Mouse (Mus musculus) thymus, adult 2 months (tissue): ENCODE data around the gene Hist1h4k. TPM values are rescaled to one million over a fixed set of nuclear protein-coding genes. Genes with fewer than 3 reads are reported as not detected.
A peak's percentile ranks its signal among the peaks of the same experiment; 100 is the strongest.
"Not testable (repeated sequence)": the region's sequence is repeated elsewhere in the genome, so short reads cannot be mapped to it uniquely, and the experiment has no call there.

Experiments used
- DNase-seq: peaks from one replicate; pipeline ENCODE4 v3.0.0; 2021
- H3K27ac ChIP-seq: fragments of 200-500 bp; 2 replicates; pipeline ENCODE4 v1.5.1; 2012; ENCODE audit warnings: low read length, control low read depth; ENCODE audit not compliant: control insufficient read depth, insufficient read depth
- H3K27me3 ChIP-seq: fragments of 200-500 bp; 2 replicates; pipeline ENCODE4 v1.6.1; 2012; ENCODE audit warnings: mild to moderate bottlenecking, low read length, moderate library complexity, mixed read lengths; ENCODE audit not compliant: control insufficient read depth, insufficient read depth
- H3K36me3 ChIP-seq: fragments of 200-500 bp; 2 replicates; pipeline ENCODE4 v1.6.1; 2012; ENCODE audit warnings: mild to moderate bottlenecking, low read length, moderate library complexity; ENCODE audit not compliant: control insufficient read depth, insufficient read depth
- H3K4me1 ChIP-seq: fragments of 200-500 bp; replicated peaks from 2 replicates; pipeline ENCODE4 v1.6.1; 2012; ENCODE audit warnings: low read length; ENCODE audit not compliant: control insufficient read depth, insufficient read depth
- H3K4me3 ChIP-seq: fragments of 200-500 bp; 2 replicates; pipeline ENCODE4 v1.5.1; 2012; ENCODE audit warnings: mild to moderate bottlenecking, low read length, control low read depth, moderate library complexity; ENCODE audit not compliant: control insufficient read depth, insufficient read depth
- CTCF ChIP-seq: fragments of 200-500 bp; IDR thresholded peaks from 2 replicates; pipeline ENCODE4 v1.5.1; 2012; ENCODE audit warnings: mild to moderate bottlenecking, control low read depth, low read length, moderate library complexity, borderline replicate concordance; ENCODE audit not compliant: control insufficient read depth, poor library complexity, insufficient read depth; ENCODE audit errors: extremely low read depth
- POLR2A ChIP-seq: fragments of 200-500 bp; IDR thresholded peaks from 2 replicates; pipeline ENCODE4 v1.6.1; 2012; ENCODE audit warnings: mild to moderate bottlenecking, low read length, control low read depth, moderate library complexity; ENCODE audit not compliant: control insufficient read depth, poor library complexity, insufficient read depth; ENCODE audit errors: extremely low read depth
- WGBS: fragments of 180-500 bp; shearing (Covaris S2); methylation state at CpG from one replicate; pipeline ENCODE4 v1.1.7; 2018; 5-methylcytosine and 5-hydroxymethylcytosine counted together
- polyA plus RNA-seq: library from polyadenylated mRNA; depleted of rRNA; stranded (reverse); fragments of >200 nt; gene quantifications from 2 replicates; pipeline ENCODE4 v1.2.3, GENCODE M21; 2012

Gene Hist1h4k
- polyA plus RNA-seq, 1 experiment: 257 TPM

- 20% methylated on average over 8 of the region's 8 CpGs for WGBS
- Histone ChIP-seq H3K27me3 (no peaks in the 10 kb centered on the region), H3K4me3 (peak overlapping the region; percentile 47), H3K4me1 (peaks cover 8% of the 10 kb centered on the region), H3K36me3 (no peaks in the 10 kb centered on the region), H3K27ac (peak overlapping the region; percentile 89)
- DNase-seq: no peak
- no peak for TF ChIP-seq POLR2A
- no peak for TF ChIP-seq CTCF
Observed at GRCm38 (mm10) chr13:21786189-21786898, 36.0 kb upstream of the Hist1h4k start.

GRCm38 (mm10) chr13:21784311-21784710 is 34.0 kb upstream of the Hist1h4k start:
- Histone ChIP-seq H3K4me3 (no peak overlapping the region), H3K27me3 (no peaks in the 10 kb centered on the region), H3K4me1 (peaks cover 14% of the 10 kb centered on the region), H3K36me3 (no peaks in the 10 kb centered on the region), H3K27ac (peak overlapping the region; percentile 78)
- TF ChIP-seq POLR2A (no peak), CTCF (no peak)
- no peak for DNase-seq
- 80% methylated on average over 6 of the region's 6 CpGs for WGBS

GRCm38 (mm10) chr13:21783734-21784161 is 33.4 kb upstream of the Hist1h4k start:
- H3K27me3 ChIP-seq: no peaks in the 10 kb centered on the region
- TF ChIP-seq CTCF: no peak
- TF ChIP-seq POLR2A: no peak
- peak; percentile 41 for DNase-seq
- peak overlapping the region; percentile 78 for H3K27ac ChIP-seq
- 14% methylated on average over 9 of the region's 9 CpGs for WGBS
- H3K36me3 ChIP-seq: no peaks in the 10 kb centered on the region
- peaks cover 14% of the 10 kb centered on the region for H3K4me1 ChIP-seq
- no peak overlapping the region for H3K4me3 ChIP-seq

- H3K36me3 ChIP-seq: no peaks in the 10 kb centered on the region
- TF ChIP-seq CTCF (no peak), POLR2A (0 out of 2 replicates have a peak, but pooled peaks have one; percentile 5)
- H3K4me3 ChIP-seq: peak within 1 kb of the TSS; percentile 61
- DNase-seq: peak; percentile 65
- no peaks in the 10 kb centered on the region for H3K27me3 ChIP-seq
- H3K4me1 ChIP-seq: peaks cover 14% of the 10 kb centered on the region
- under 1% methylated on average over 17 of the region's 20 CpGs for WGBS
- peak within 1 kb of the TSS; percentile 96 for H3K27ac ChIP-seq
Observed at GRCm38 (mm10) chr13:21783255-21783617, 32.9 kb upstream of the Hist1h4k start, which contains the start of gene Hist1h3i. Hist1h3i (minus strand) TSS chr13:21783370.

DNA sequence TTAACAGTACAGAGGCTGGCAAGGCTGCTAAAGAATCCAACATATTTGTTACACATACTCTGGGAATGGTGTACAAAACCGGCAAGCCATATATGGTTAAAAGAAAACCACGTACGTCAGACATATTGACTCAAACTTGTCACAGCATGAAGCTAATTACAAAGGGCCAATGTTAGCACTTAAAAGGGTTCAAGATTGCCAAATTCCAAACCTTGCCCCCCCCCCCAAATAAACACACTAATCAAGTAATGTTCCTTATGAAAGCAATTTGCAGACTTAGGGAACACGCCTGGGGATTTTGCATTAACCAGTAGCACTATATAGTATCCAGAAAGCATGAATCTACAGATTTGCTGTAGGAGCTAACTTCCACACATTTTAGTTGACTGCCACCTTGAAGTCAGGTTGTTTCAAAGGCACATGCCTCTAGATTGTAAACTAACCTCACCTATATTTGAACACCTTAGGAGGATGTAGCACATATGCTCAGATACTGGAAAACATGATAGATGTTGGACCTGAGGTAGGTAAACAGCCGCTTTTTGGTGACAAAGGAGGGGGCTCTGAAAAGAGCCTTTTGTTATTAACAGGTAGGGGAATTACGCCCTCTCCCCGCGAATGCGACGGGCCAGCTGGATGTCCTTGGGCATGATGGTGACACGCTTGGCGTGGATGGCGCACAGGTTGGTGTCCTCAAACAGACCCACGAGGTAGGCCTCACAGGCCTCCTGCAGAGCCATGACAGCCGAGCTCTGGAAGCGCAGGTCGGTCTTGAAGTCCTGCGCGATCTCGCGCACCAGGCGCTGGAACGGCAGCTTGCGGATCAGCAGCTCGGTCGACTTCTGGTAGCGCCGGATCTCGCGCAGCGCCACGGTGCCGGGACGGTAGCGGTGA is 32.3 kb upstream of the Hist1h4k start:
- H3K4me1 ChIP-seq: peaks cover 14% of the 10 kb centered on the region
- DNase-seq: peak; percentile 32
- not testable (repeated sequence) for H3K36me3 ChIP-seq, H3K27me3 ChIP-seq
- peak overlapping the region; percentile 61 for H3K4me3 ChIP-seq
- WGBS: 2% methylated on average over 23 of the region's 35 CpGs
- TF ChIP-seq POLR2A: 0 out of 2 replicates have a peak, but pooled peaks have one; percentile 37
- H3K27ac ChIP-seq: peak overlapping the region; percentile 96

DNA sequence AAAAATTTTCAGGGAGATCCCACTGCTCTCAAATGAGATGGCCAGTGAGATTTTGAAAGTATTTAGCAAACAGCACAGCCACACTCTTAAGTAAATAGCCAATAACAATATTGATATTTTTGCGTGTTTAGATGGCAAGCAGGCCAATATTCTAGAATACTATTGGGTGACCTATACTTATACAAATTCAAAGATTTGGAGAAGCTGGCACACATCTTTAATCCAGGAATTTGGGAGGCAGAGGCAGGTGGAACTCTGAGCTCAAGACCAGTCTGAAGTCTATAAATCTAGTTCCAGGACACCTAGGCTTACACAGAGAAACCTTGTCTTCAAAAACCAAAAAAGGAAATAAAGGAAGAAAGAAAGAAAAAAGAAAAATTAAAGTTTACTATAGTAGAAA is 31.3 kb upstream of the Hist1h4k start:
- Histone ChIP-seq H3K4me3 (no peak overlapping the region), H3K27ac (no peak overlapping the region), H3K27me3 (no peaks in the 10 kb centered on the region), H3K4me1 (peaks cover 14% of the 10 kb centered on the region), H3K36me3 (no peaks in the 10 kb centered on the region)
- TF ChIP-seq POLR2A: no peak
- no peak for TF ChIP-seq CTCF
- DNase-seq: no peak
- WGBS: 98% methylated on average over 1 of the region's 1 CpGs
